Mouse (Mus musculus): ENCODE measurements around the gene Fndc3c1.
"Not testable (repeated sequence)": the region's sequence is repeated elsewhere in the genome, so short reads cannot be mapped to it uniquely, and the experiment has no call there.

Fndc3c1 gene

GRCm38 (mm10) chrX:106485101-106485651 is at the start of gene Fndc3c1:
Gene Fndc3c1 (minus strand): TSS chrX:106485401.
- peak; percentile 2 for DNase-seq

DNA sequence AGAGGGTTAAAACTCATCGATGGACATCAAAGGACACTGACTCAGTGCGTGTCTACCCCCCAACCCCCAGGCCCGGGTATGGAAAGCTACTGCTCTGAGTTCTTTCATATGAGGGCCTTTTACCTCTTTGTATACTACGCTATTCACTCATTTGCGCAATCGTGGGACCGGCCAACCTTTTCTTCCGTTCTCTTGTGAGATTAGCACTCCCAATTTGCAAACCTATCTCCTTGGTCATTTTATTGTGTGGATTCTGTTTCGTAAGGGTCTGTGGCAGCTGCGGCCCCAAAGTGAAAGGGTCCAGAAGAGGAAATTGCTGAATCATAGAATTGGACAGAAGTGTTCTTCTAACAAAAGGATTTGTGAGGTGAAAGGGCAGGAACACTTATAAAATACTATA is 1.2 kb upstream of the Fndc3c1 start:
- DNase-seq: no peak

- no peak for DNase-seq
These were observed 470 bp upstream of the Fndc3c1 start for GRCm38 (mm10) chrX:106485671-106486070.

DNA sequence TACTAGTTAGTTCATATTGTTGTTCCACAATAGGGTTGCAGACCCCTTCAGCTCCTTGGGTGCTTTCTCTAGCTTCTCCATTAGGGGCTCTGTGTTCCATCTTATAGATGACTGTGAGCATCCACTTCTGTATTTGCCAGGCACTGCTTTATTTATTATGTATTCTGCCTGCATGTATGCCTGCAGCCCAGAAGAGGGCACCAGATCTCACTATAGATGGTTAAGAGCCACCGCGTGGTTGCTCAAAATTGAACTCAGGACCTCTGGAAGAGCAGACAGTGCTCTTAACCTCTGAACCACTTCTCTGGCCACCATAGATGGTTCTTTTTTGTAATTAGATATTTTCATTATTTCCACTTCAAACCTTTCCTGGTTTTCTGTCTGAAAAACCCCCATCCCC is 5.3 kb downstream of the Fndc3c1 start:
- not testable (repeated sequence) for DNase-seq

- DNase-seq: no peak
These were observed 99.9 kb downstream of the Fndc3c1 start for GRCm38 (mm10) chrX:106385304-106385703.

DNA sequence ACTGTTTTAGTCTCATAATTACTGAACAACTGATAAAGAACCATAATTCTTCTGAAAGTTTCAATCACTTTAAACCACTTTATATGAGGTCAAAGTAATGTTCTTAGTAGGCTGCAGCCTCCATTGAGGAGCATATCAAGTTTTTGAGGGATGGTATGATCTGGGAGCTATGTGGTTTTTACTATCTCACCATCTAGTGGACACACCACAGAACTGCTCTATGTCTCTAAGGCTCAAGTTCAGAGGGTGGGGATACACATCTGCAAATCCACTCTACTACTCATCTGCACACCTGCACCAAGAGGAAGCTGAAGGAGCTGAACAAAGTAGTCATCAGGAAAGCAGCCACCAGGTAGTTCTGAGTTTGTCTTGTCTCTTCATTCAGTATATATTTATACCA is 104.6 kb downstream of the Fndc3c1 start:
- DNase-seq: no peak

All from lung, postnatal 36 days (tissue).